Mouse (Mus musculus) kidney, postnatal 36 days (tissue): ENCODE data around the gene Hist1h3e.
A peak's percentile ranks its signal among the peaks of the same experiment; 100 is the strongest.

ENCODE experiments used
- DNase-seq, 2 experiments: peaks; one replicate each; pipeline ENCODE4 v3.0.0; 2021 to 2022; ENCODE audit warnings: mixed read lengths in 2 of 2

Gene Hist1h3e

DNA sequence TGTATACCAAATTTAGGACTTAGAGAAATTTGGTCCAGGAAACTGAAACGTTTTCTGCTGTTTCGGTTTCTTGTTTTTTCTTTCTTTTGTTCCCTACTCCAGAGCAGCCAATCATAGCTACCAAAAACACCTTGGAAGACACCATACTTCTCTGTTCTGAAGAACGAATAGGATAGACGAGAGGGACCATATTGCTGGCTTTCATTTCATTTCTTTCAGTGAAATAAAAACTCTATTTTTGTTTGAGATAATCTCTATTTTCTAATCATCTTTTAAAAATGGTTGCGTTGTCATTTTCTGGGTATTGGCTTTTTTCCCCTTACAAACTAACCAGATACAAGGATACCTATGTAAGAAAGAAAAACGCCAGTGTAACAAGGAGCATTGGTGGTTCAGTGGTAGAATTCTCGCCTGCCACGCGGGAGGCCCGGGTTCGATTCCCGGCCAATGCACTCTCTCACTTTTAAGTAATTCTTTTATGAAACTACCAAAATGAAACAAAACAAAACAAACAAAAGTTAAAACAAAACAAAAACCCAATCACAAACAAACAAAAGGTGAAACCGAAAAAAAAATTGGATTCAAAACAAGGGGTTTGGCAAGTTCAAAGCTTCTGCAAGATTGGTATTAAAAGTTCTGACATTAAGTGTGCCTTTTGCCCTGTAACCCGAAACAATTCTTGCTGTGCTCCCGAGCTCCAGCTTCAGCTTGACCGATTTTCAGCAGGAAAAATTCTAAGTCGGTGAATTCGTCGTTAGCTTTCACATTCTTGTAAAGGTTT lies 45.2 kb downstream of the Hist1h3e start:
- DNase-seq: peak; percentile 78 to 89

DNA sequence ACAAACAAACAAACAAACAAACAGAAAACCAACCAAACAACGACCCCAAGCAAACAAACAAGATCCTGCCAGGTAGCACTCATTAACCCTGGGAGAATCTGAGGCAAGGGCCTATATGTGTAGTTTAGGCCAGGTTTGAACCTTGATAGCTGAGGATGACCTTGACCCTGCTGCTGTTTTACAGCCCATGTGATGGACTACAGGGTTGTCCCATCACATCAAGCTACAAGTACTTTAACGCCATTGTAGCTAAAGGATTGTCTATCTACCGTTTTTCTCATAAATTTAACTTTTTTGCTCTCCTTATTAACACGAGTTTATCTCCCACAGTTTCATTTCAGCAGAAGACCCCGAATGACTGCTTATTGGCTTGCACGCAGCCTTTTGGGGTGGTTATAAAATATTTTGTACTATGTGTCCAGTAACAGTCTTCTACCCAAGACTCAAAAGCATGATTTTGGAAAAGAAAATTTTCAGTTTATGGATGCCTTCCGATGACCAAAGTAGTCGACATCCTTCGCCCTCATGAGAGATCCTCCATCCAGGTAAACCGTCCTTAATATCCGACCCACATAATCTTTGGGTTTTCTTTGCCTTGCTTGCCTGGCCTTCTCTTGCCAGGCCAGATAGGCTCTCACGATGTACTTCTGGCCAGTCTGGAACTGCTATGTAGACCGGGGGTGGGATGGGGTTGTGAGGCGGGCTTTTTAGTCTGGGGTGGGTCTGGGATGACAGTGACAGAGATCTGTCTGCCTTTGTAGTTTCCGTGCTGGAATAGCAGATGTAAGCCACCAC lies 46.1 kb downstream of the Hist1h3e start:
- no peak for DNase-seq

DNA sequence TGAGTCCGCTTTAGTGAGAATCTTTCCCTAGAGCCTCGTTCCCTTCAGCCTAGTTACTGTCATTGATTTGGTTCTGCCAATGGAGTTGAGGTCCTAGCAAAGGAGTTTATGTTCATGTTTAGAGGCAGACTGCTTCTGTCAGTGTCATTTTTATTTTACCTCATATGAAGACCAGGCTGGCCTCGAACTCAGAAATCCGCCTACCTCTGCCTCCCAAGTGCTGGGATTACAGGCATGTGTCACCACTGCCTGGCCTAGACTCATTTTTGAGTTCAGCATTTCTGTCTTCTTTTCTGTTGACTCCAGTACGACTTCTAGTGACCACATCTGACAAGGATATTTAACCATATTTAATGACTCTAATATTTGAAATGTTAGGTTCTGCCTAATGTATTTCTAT lies 46.9 kb downstream of the Hist1h3e start:
- no peak for DNase-seq

DNA sequence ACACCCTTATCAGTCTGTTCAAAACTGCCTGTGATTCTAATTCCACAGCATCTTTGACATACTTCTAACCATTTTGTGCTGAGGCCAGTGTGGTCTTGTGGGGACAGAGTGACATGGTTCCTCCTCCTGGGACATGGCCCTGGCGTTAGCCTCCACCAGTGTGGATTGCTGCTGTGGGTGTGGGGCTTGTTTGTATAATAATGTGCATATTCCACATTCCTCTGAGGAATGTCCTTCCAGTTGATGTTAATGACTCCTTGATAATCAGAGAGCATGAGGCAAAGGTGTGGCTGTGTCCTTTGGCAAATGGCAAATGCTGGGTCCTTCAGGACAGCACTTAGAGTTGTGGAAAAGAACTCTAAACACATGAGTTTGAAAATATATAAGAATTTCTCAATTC lies 48.7 kb downstream of the Hist1h3e start:
- DNase-seq: no peak
